Mouse (Mus musculus) testis, postnatal 14 days (tissue): Measurements from ENCODE around the gene Numb.
"Not testable (repeated sequence)": the region's sequence is repeated elsewhere in the genome, so short reads cannot be mapped to it uniquely, and the experiment has no call there.

Source experiments
- DNase-seq: peaks from one replicate; pipeline ENCODE4 v3.0.0; 2021; ENCODE audit warnings: low spot score

Gene Numb

GRCm38 (mm10) chr12:83922724-83923485 is 1.2 kb upstream of the Numb start:
- DNase-seq: no peak

GRCm38 (mm10) chr12:83920721-83921441 is 853 bp downstream of the Numb start:
- peak; percentile 64 for DNase-seq

DNA sequence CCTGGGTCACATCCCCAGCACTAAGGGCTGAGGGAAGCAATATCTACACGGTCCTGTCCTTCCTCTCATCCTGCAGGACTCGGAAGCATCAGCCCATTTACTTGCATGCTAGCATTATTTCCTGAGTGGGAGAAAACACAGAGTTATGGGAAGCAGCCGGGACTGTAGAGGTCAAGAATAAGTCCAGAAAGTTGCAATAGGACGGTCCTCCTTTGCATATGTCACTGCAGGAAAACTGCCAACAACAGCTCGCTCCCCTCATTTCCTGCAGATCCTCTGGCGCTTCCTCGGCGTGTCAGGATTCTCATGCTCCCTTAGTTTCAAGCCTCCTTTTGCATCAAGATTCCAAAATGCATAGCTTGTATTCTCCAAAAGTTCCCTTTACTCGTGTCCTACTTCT is 4.8 kb downstream of the Numb start:
- no peak for DNase-seq

DNA sequence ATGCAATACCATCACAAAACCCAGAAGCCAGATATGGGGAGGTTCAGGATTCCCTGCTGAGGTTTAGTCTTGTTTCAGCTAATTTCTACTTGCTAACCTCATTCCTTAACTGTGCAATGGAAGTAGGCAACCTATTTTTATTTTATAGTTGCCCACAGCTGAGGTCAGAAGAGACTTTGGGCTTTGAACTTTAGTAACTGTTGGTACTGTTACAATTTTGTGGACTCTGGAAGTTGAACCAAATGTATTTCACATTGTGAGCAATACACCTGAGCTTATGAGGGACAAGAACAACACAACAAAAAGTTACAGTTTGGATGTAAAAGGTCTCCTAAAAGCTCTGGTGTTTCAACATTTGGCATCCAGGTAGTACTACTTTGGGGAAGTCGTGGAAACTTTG is 6.9 kb downstream of the Numb start:
- DNase-seq: no peak

DNA sequence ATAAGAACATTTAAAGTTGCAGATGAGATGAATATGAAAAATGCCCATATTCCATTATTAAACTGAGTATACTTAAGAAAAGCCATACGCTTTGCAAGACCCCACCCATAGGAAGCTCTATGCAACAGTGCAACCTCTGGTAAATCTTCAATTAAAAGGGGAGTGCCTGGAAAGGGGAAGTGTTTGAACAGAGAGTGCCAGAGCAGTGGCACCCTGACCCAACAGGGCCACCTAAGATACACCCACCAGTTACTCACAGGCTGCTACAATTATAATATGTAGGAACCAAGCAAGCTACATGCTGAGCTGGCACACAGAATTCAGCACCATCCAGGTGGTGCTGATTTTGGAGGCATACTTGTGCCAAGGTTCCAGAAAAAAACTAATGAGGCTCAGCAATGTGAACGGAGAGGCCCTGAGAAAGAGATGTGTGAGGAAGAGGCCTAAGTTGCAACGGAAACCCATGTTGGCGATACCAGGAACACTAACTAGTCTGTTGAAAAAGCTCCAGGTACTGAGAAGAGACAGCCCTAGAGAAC is 7.5 kb downstream of the Numb start:
- DNase-seq: no peak

- no peak for DNase-seq
Measured at GRCm38 (mm10) chr12:83910451-83910850, 11.3 kb downstream of the Numb start.

DNA sequence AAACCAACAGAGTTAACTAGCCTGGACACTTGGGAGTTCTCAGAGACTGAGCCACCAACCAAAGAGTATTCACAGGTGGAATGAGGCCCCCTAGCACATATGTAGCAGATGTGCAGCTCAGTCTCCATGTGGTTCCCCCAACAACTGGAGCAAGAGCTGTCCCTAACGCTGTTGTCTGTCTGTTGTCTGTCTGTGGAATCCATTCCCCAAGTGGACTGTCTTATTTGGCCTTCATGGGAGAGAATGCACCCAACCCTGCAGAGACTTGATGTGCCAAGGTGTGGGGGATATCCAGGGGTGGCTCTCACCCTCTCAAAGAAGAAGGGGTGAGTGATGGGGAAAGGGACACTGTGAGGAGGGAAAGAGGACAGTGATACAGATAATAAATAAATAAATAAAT is 28.8 kb downstream of the Numb start:
- no peak for DNase-seq

DNA sequence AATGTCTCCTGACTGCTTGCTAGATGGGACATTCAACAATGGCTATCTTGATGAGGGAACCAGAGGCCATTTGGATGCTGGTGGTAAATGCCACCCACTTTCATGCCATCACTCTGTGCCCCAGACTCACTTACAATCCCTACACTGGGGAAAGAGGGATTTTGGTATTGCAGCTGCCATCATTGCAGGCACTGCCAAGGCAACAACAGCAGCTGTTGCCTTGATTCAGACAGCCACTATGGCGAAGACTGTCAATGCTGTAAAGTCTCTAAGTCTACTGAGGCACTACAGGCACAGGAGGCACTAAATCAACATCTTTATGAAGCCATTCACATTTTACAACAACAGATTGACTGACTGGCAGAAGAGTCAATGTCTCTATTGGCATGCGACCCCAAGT is 30.5 kb downstream of the Numb start:
- no peak for DNase-seq

GRCm38 (mm10) chr12:83889128-83889527 is 32.6 kb downstream of the Numb start:
- no peak for DNase-seq

DNA sequence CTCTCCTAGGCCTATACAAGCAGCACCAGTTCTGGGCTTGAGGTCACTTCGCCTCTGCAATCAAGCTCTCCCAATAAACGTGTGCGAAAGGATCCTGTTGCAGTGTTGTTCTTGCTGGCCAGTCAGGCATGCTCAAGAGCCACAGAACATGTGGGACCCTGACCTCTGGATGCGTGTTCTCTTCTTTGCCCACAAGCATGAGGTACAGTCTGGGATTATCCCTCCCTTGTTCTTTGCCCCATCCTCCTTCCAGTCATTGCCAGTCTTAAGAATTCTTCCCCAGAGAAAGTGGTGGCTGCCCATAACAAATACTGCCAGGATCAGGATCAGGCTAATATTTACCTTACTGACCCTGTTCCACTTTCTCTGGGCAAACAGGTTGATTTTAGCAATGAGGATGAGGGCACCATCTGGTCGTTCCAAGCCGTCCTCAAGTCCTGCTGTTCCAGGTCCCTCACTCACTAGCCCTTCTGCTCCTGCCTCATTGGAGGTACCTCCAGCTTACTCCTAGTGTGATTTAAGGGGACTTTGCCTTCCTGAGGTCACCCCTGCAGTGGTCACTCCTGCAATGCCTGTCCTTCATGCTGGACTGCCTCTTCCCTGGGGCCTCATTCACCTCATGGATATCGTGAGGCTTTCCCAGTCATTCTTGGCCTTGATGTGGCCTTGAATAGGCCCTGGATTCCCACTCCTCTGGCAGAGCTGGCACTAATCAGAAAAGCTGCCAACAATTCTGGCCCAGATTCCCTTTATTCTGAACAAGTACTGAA is 36.0 kb downstream of the Numb start:
- no peak for DNase-seq

DNA sequence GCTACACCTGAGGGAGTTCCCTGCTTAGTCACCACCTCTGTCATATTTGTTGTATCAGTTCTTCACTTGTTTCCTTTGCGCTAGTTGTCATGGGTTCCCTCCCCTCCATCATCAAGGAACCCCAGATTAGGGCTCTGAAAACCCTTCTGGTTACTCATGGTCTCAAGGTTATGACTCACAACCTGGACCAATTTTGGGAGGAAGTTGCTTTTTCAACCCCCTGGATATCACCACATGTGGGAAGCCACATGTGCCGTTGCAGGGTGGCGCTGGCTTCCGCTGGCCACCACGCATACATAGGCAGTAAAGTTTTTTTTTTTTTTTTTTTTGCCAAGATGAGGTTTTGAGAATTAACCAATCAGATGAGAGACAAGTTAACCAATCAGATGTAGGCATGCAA is 36.7 kb downstream of the Numb start:
- not testable (repeated sequence) for DNase-seq

DNA sequence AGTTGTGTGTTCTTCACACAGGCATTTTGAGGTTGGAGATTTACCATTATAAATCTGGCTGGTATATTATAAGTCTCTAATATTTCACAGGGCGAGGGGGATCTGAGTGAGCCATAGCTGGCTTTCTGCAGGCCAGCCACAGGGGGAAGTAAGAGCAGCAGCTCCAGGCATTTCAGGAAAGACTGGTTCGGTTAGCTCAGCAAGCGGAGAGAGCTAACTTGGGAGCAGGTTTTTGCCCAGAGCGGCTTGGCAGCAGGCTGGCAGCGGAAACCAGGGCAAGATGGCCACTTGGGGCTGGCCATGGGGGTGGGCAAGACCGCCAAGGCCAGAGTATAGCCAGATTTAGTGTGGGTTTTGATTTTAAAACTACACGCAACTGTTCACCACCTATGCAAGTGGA is 39.2 kb downstream of the Numb start:
- DNase-seq: no peak

GRCm38 (mm10) chr12:83882088-83882487 is 39.6 kb downstream of the Numb start:
- no peak for DNase-seq

DNA sequence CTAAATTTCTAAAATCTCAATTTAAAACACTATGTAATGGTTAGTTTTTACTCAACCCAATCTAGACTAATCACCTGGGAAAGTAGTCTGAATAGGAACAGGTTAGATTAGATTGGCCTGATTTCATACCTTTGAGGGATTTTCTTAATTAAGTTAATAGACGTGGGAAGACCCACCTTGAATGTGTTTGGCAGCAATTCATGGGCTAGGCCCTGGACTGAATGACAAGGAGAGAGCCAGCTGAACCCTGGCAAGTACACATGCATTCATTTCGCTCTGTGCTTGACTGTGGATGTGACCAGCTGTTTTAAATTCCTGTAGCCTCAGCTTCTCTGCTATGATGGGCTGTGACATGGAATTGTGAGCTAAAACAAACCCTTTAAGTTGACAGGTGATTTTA is 40.8 kb downstream of the Numb start:
- DNase-seq: no peak

DNA sequence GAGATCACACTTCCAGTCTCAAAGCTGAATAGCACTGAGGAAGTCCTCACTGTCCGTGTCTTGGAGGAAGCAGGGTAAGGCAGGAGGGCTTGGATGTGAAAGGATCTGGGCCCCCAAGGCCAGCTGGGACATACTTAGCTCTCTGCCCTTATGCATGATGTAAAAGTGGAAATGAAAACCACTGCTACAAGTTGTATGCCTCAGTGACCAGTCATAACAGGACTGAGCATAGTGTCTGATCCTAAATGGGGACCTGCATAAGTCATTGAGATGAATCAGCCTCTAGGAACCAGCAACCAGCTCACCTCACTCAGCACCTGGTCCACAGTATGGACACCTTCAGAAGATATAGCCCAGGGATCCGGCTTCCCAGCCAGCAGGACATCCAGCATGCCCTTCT is 46.6 kb downstream of the Numb start:
- DNase-seq: no peak

GRCm38 (mm10) chr12:83874597-83874996 is 47.1 kb downstream of the Numb start:
- no peak for DNase-seq

GRCm38 (mm10) chr12:83864501-83864900 is 57.2 kb downstream of the Numb start:
- no peak for DNase-seq

DNA sequence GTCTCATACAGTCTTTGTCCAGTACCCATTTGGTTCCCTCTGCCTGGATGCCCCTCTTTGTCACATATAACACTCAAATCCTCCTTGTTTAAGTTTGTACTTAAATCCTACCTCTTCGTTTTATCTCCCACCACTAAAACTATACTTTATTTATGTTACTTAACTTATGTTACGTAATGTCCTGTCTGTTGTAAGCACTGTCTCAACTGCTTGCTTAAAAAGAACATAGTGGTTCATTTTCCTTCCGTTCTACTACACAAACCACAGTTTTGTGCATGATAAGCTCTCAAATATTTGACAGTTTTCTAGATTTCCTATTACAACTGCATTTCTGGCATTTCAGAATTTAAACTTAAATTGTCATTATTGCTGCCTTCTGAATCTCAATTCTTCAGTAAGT is 59.9 kb downstream of the Numb start:
- no peak for DNase-seq

- no peak for DNase-seq
Measured at GRCm38 (mm10) chr12:83860688-83861087, 61.0 kb downstream of the Numb start.

- no peak for DNase-seq
Measured at GRCm38 (mm10) chr12:83858052-83858451, 63.7 kb downstream of the Numb start.

DNA sequence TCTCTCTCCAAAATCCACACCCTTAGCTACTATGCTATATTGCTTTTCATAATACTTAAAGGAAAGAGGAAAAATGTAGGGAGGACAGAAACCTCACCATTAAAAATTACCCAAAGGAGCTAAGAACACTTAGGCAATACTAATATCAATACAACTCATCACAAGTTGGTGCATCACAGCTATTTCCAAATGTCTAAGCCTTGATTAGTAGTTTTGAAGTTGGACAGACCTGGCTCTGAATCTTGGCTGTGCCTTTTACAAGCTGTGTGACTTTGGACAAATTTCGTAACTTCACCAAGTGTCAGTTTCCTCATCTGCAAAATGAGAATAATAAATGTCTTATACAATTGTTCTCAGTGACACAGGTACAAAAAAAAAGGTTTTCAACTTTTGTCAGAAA is 66.5 kb downstream of the Numb start:
- no peak for DNase-seq

DNA sequence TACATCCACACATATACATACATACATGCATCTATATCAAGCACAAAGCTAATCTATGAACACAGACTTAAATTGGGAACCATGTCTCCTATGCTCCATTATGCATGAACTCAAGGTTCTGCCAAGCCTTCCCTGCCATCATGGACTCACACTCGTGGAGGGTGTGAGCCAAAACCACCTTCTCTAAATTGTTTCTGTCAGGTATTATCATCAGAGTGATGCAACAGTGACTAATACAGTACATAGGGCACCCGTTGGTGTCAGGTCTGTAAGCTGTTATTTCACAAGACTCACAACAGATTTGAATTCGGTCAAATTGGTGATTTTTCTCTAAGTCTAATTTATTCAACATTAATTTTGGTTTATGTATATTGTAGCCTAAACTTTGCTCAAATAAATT is 67.5 kb downstream of the Numb start:
- no peak for DNase-seq
